In genomic region chr16:51589924-51590397, GRCm38 (mm10) we compare ENCODE assay signal across 12 mouse cellular contexts.
DNase-seq lines count a peak whose midpoint lies in the region; ATAC-seq and TF ChIP-seq lines count a peak whose summit lies in the region.
"Had no signal": no experiment of that assay in that cellular context is flagged by ENCODE, and none has a peak within 500 bp of the region (broad histone marks: within the 10 kb centered on the region; RNA-seq: fewer than 3 reads in every experiment).

No protein-coding gene starts in this region.

- 5% methylated on average over 2 of the region's 2 CpGs for WGBS in forebrain, embryonic 13.5 days
- 14% methylated on average over 2 of the region's 2 CpGs for WGBS in forebrain, postnatal 0 days
- 7% methylated on average over 2 of the region's 2 CpGs for WGBS in hindbrain, embryonic 16.5 days

- no peak overlapping the region for H3K27ac ChIP-seq in forebrain, embryonic 13.5 days
- no peak overlapping the region for H3K27ac ChIP-seq in forebrain, postnatal 0 days (ENCODE audit: low read depth, low read length)
- H3K27ac ChIP-seq in ES-E14 (ENCODE audit: insufficient read depth, low read depth, low read length, poor library complexity, severe bottlenecking): no peak overlapping the region
- no peak overlapping the region for H3K27ac ChIP-seq in hindbrain, embryonic 16.5 days (ENCODE audit: low read depth, low read length)
- H3K27ac ChIP-seq: heart, embryonic 13.5 days had no signal

- H3K9ac ChIP-seq in forebrain, embryonic 13.5 days: no peak overlapping the region
- H3K9ac ChIP-seq in forebrain, postnatal 0 days: no peak overlapping the region
- H3K9ac ChIP-seq in ES-E14 (ENCODE audit: insufficient read depth, low read depth, low read length, poor library complexity, severe bottlenecking): no peak overlapping the region
- H3K9ac ChIP-seq in hindbrain, embryonic 16.5 days (ENCODE audit: low read depth, low read length): no peak overlapping the region
- H3K9ac ChIP-seq: heart, embryonic 13.5 days; liver, postnatal 0 days had no signal

- ATAC-seq in forebrain, embryonic 13.5 days: peak; percentile 8; the same call in 1 of the 2 replicates
- ATAC-seq in forebrain, postnatal 0 days: no peak
- ATAC-seq in hindbrain, embryonic 16.5 days: peak; percentile 70
- no peak for ATAC-seq in inflammation-experienced regulatory T-cells, adult 6 months
- ATAC-seq: liver, postnatal 0 days had no signal

- no peak overlapping the region for H3K4me3 ChIP-seq in forebrain, embryonic 13.5 days
- no peak overlapping the region for H3K4me3 ChIP-seq in forebrain, postnatal 0 days (ENCODE audit: low read depth, low read length)
- no peak overlapping the region for H3K4me3 ChIP-seq in ES-E14 (ENCODE audit: insufficient read depth in 1 of 2, low read depth in 1 of 2, low read length in 2 of 2, poor library complexity in 1 of 2, severe bottlenecking in 1 of 2)
- no peak overlapping the region for H3K4me3 ChIP-seq in hindbrain, embryonic 16.5 days (ENCODE audit: low read length)
- H3K4me3 ChIP-seq: heart, embryonic 13.5 days; megakaryocyte, embryonic 14.5 days had no signal

- intact Hi-C loops in heart, postnatal 14 days (cut with DNase I): no loop called here

- no peak for DNase-seq in forebrain, postnatal 0 days
- peak; percentile 36 for DNase-seq in ES-E14 (ENCODE audit: low read depth, low spot score)
- DNase-seq in embryo, embryonic 10 days (ENCODE audit: low spot score): peak; percentile 46
- no peak for DNase-seq in right cerebral cortex, postnatal 4 days
- no peak for DNase-seq in heart, postnatal 14 days
- DNase-seq: cerebellum, postnatal 36 days; liver, postnatal 0 days had no signal

- TF ChIP-seq CTCF in forebrain, postnatal 0 days (IDR thresholded peaks at IDR 0.05; ENCODE audit: low read depth): no peak

- H3K4me1 ChIP-seq in forebrain, embryonic 13.5 days: peaks cover 12% of the 10 kb centered on the region
- H3K4me1 ChIP-seq in forebrain, postnatal 0 days (ENCODE audit: insufficient read depth): no peaks in the 10 kb centered on the region
- H3K4me1 ChIP-seq in ES-E14 (ENCODE audit: control insufficient read depth in 2 of 2, insufficient read depth in 2 of 2, low read length in 2 of 2, poor library complexity in 1 of 2): no peaks in the 10 kb centered on the region
- no peaks in the 10 kb centered on the region for H3K4me1 ChIP-seq in hindbrain, embryonic 16.5 days (ENCODE audit: control insufficient read depth, insufficient read depth, low read depth, low read length)
- H3K4me1 ChIP-seq: heart, embryonic 13.5 days; megakaryocyte, embryonic 14.5 days had no signal

- no peaks in the 10 kb centered on the region for H3K9me3 ChIP-seq in forebrain, embryonic 13.5 days (replicated peaks)
- no peaks in the 10 kb centered on the region for H3K9me3 ChIP-seq in forebrain, postnatal 0 days (ENCODE audit: low read length)
- H3K9me3 ChIP-seq in ES-E14 (ENCODE audit: control insufficient read depth, insufficient read depth, low read depth, low read length): no peaks in the 10 kb centered on the region
- no peaks in the 10 kb centered on the region for H3K9me3 ChIP-seq in hindbrain, embryonic 16.5 days (ENCODE audit: control insufficient read depth, low read length)
- H3K9me3 ChIP-seq: heart, embryonic 13.5 days; megakaryocyte, embryonic 14.5 days had no signal

- H3K4me2 ChIP-seq in forebrain, embryonic 13.5 days: no peak overlapping the region
- H3K4me2 ChIP-seq in forebrain, postnatal 0 days (ENCODE audit: low read depth): no peak overlapping the region
- no peak overlapping the region for H3K4me2 ChIP-seq in hindbrain, embryonic 16.5 days (ENCODE audit: low read length)
- H3K4me2 ChIP-seq: heart, embryonic 13.5 days had no signal

- H3K36me3 ChIP-seq in forebrain, embryonic 13.5 days (ENCODE audit: poor library complexity, severe bottlenecking): no peaks in the 10 kb centered on the region
- no peaks in the 10 kb centered on the region for H3K36me3 ChIP-seq in forebrain, postnatal 0 days (ENCODE audit: insufficient read depth)
- H3K36me3 ChIP-seq in ES-E14 (ENCODE audit: control insufficient read depth, insufficient read depth, low read length, poor library complexity, severe bottlenecking): no peaks in the 10 kb centered on the region
- no peaks in the 10 kb centered on the region for H3K36me3 ChIP-seq in hindbrain, embryonic 16.5 days (ENCODE audit: control insufficient read depth, insufficient read depth, low read length)
- H3K36me3 ChIP-seq: heart, embryonic 13.5 days had no signal

- in situ Hi-C loops in ES-E14 (cut with MboI; ENCODE audit: low sequenced_read_pairs in 2 of 2, unreplicated experiment in 2 of 2): no loop called here

- H3K27me3 ChIP-seq in forebrain, embryonic 13.5 days: no peaks in the 10 kb centered on the region
- no peaks in the 10 kb centered on the region for H3K27me3 ChIP-seq in forebrain, postnatal 0 days (ENCODE audit: insufficient read depth, low read length)
- H3K27me3 ChIP-seq in hindbrain, embryonic 16.5 days (replicated peaks; ENCODE audit: control insufficient read depth, insufficient read depth, low read length): no peaks in the 10 kb centered on the region
- H3K27me3 ChIP-seq: heart, embryonic 13.5 days; megakaryocyte, embryonic 14.5 days had no signal

TF ChIP-seq in ES-E14, 5 proteins besides CTCF, POLR2A, EP300 and RAD21:
- TF ChIP-seq ZNF384 (IDR thresholded peaks at IDR 0.05; ENCODE audit: low read depth, low read length) (no peak), HCFC1 (IDR thresholded peaks at IDR 0.05; ENCODE audit: borderline replicate concordance, insufficient read depth, low read length) (no peak), CHD2 (IDR thresholded peaks at IDR 0.05; ENCODE audit: low read depth, low read length) (no peak), ZC3H11A (IDR thresholded peaks at IDR 0.05; ENCODE audit: borderline replicate concordance, low read depth, low read length) (no peak), MAFK (IDR thresholded peaks at IDR 0.05; ENCODE audit: insufficient read depth, low read depth, low read length) (no peak)

Comparison
In these comparisons a context has a peak if more than half of its experiments do, and no peak if none do; other contexts are left out.
1. ATAC-seq: peak in forebrain, embryonic 13.5 days (single experiment) and hindbrain, embryonic 16.5 days (single experiment); none in forebrain, postnatal 0 days (single experiment) and inflammation-experienced regulatory T-cells, adult 6 months (single experiment).
2. DNase-seq: peak in ES-E14 (single experiment) and embryo, embryonic 10 days (single experiment); none in forebrain, postnatal 0 days (single experiment), right cerebral cortex, postnatal 4 days (single experiment) and heart, postnatal 14 days (0 of 2).